Mouse (Mus musculus): ENCODE measurements around the gene Tmem127.

DNA sequence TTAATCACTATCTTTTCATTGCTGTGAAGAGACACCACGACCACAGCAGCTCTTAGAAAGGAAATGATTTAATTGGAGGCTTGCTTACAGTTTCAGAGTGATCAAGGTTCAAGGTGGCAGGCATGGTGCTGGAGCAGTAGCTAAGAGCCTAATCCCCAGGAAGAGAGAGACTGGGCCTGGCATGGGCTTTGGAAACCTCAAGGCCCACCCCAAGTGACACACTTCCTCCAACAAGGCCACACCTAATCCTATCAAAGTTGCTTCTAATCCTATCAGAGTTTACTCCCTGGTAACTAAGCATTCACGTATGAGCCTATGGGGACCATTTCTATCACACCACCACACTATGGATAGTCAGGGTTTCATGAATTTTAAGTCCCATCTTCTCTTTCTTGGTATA is 62.5 kb downstream of the Tmem127 start:
- TF ChIP-seq CTCF (IDR thresholded peaks at IDR 0.05 in 2 of 3, conservative IDR thresholded peaks at IDR 0.05 in 1 of 3; ENCODE audit: control insufficient read depth in 1 of 3, insufficient read depth in 1 of 3, low read depth in 2 of 3, low read length in 3 of 3, poor library complexity in 1 of 3, severe bottlenecking in 1 of 3), result no peak
- TF ChIP-seq POLR2AphosphoS5 (IDR thresholded peaks at IDR 0.05; ENCODE audit: borderline replicate concordance, low read depth, low read length), result no peak
- TF ChIP-seq USF1 (IDR thresholded peaks at IDR 0.05; ENCODE audit: low read depth, low read length), result no peak
- no peak for TF ChIP-seq RCOR1 (IDR thresholded peaks at IDR 0.05; ENCODE audit: low read depth, low read length)
- TF ChIP-seq MAX (IDR thresholded peaks at IDR 0.05; ENCODE audit: low read length), result no peak
- TF ChIP-seq ETS1 (IDR thresholded peaks at IDR 0.05; ENCODE audit: low read depth, low read length), result no peak
- TF ChIP-seq MXI1 (IDR thresholded peaks at IDR 0.05; ENCODE audit: low read depth, low read length), result no peak
- no peak for TF ChIP-seq USF2 (IDR thresholded peaks at IDR 0.05; ENCODE audit: borderline replicate concordance in 1 of 2, insufficient read depth in 1 of 2, low read depth in 1 of 2, low read length in 2 of 2)
- no peak for TF ChIP-seq ELF1 (IDR thresholded peaks at IDR 0.05; ENCODE audit: low read depth, low read length)
- no peak for TF ChIP-seq UBTF (IDR thresholded peaks at IDR 0.05; ENCODE audit: borderline replicate concordance, insufficient read depth, low read depth, low read length)

Measured in MEL (cell line).